Mouse (Mus musculus): ENCODE data around the gene Fam136a.

GRCm38 (mm10) chr6:86402681-86403607 is 37.5 kb downstream of the Fam136a start:
- TF ChIP-seq CTCF (IDR thresholded peaks at IDR 0.05; ENCODE audit: low read depth, low read length), result no peak
- no peak for TF ChIP-seq EP300 (IDR thresholded peaks at IDR 0.05; ENCODE audit: insufficient read depth, low read depth, low read length)

Measured in ES-Bruce4 (cell line).